Comparison of ENCODE assay signal across 21 mouse cellular contexts in genomic region chr1:181259056-181259455, GRCm38 (mm10). TPM values are rescaled to one million over a fixed set of nuclear protein-coding genes. Genes with fewer than 3 reads are reported as not detected.
DNase-seq lines count a peak whose midpoint lies in the region; ATAC-seq and TF ChIP-seq lines count a peak whose summit lies in the region.
"Had no signal": no experiment of that assay in that cellular context is flagged by ENCODE, and none has a peak within 500 bp of the region (broad histone marks: within the 10 kb centered on the region; RNA-seq: fewer than 3 reads in every experiment).

No protein-coding gene starts in this region.

- DNase-seq in forebrain, embryonic 10.5 days (ENCODE audit: extremely low spot score, low spot score): no peak
- DNase-seq in testis, postnatal 10 days (ENCODE audit: low spot score): no peak
- no peak for DNase-seq in left cerebral cortex, adult 11 months (ENCODE audit: low spot score)
- DNase-seq: adrenal gland, postnatal 10 days; cerebellum, adult 9-10 months; gastrocnemius, postnatal 36 days; kidney, postnatal 25 days; lung, postnatal 14 days; right cerebral cortex, postnatal 14 days; thymus, postnatal 25 days had no signal

- H3K36me3 ChIP-seq in forebrain, embryonic 10.5 days (replicated peaks): no peaks in the 10 kb centered on the region
- H3K36me3 ChIP-seq in forebrain, embryonic 15.5 days: no peaks in the 10 kb centered on the region
- H3K36me3 ChIP-seq in intestine, postnatal 0 days (ENCODE audit: control insufficient read depth, insufficient read depth): no peaks in the 10 kb centered on the region
- H3K36me3 ChIP-seq in intestine, embryonic 16.5 days (ENCODE audit: control insufficient read depth, insufficient read depth, low read length): no peaks in the 10 kb centered on the region
- H3K36me3 ChIP-seq in testis, adult 2 months (ENCODE audit: control insufficient read depth, insufficient read depth, low read length): no peaks in the 10 kb centered on the region
- no peaks in the 10 kb centered on the region for H3K36me3 ChIP-seq in hindbrain, embryonic 13.5 days
- H3K36me3 ChIP-seq: heart, embryonic 12.5 days; limb, embryonic 15.5 days; midbrain, embryonic 15.5 days had no signal

- WGBS in forebrain, embryonic 10.5 days: 68% methylated on average over 5 of the region's 5 CpGs
- 58% methylated on average over 5 of the region's 5 CpGs for WGBS in forebrain, embryonic 15.5 days
- 60% methylated on average over 5 of the region's 5 CpGs for WGBS in intestine, postnatal 0 days
- WGBS in intestine, embryonic 16.5 days: 58% methylated on average over 5 of the region's 5 CpGs
- 82% methylated on average over 5 of the region's 5 CpGs for WGBS in hindbrain, embryonic 13.5 days

- TF ChIP-seq CTCF in intestine, postnatal 0 days (IDR thresholded peaks at IDR 0.05; ENCODE audit: low read depth): peak; percentile 23; the same call in 1 of the 2 replicates
- no peak for TF ChIP-seq CTCF in testis, adult 2 months (IDR thresholded peaks at IDR 0.05; ENCODE audit: control insufficient read depth, insufficient read depth, insufficient replicate concordance, low read depth, low read length)

- no peak for ATAC-seq in forebrain, embryonic 15.5 days (replicated peaks)
- ATAC-seq in intestine, postnatal 0 days: no peak
- no peak for ATAC-seq in intestine, embryonic 16.5 days
- ATAC-seq in hindbrain, embryonic 13.5 days (ENCODE audit: low FRiP score): no peak
- ATAC-seq: activated CD4-positive, CD25-positive, alpha-beta regulatory T cell, adult 4 months; midbrain, embryonic 15.5 days had no signal

- H3K9me3 ChIP-seq in forebrain, embryonic 10.5 days: peaks cover 3% of the 10 kb centered on the region; the same call in 1 of the 2 replicates
- no peaks in the 10 kb centered on the region for H3K9me3 ChIP-seq in forebrain, embryonic 15.5 days
- H3K9me3 ChIP-seq in intestine, postnatal 0 days (ENCODE audit: control insufficient read depth): no peaks in the 10 kb centered on the region
- no peaks in the 10 kb centered on the region for H3K9me3 ChIP-seq in intestine, embryonic 16.5 days (ENCODE audit: control insufficient read depth, low read length)
- H3K9me3 ChIP-seq in hindbrain, embryonic 13.5 days: no peaks in the 10 kb centered on the region
- H3K9me3 ChIP-seq: limb, embryonic 15.5 days; midbrain, embryonic 15.5 days had no signal

- no peak for TF ChIP-seq POLR2A in testis, adult 2 months (IDR thresholded peaks at IDR 0.05; ENCODE audit: control insufficient read depth, low read depth, low read length)

- peaks cover 31% of the 10 kb centered on the region for H3K27me3 ChIP-seq in forebrain, embryonic 10.5 days (ENCODE audit: poor library complexity, severe bottlenecking)
- no peaks in the 10 kb centered on the region for H3K27me3 ChIP-seq in forebrain, embryonic 15.5 days
- no peaks in the 10 kb centered on the region for H3K27me3 ChIP-seq in intestine, postnatal 0 days (replicated peaks; ENCODE audit: control insufficient read depth, insufficient read depth, low read length)
- H3K27me3 ChIP-seq in intestine, embryonic 16.5 days (replicated peaks; ENCODE audit: control insufficient read depth, insufficient read depth, low read length): no peaks in the 10 kb centered on the region
- H3K27me3 ChIP-seq in testis, adult 2 months (ENCODE audit: control insufficient read depth, insufficient read depth, low read length): no peaks in the 10 kb centered on the region; the same call in 1 of the 2 replicates
- H3K27me3 ChIP-seq in hindbrain, embryonic 13.5 days: 0 out of 2 replicates have a peak, but pooled peaks cover 7% of the 10 kb centered on the region
- H3K27me3 ChIP-seq: heart, embryonic 12.5 days; midbrain, embryonic 15.5 days had no signal

- no peak overlapping the region for H3K9ac ChIP-seq in forebrain, embryonic 15.5 days (replicated peaks)
- no peak overlapping the region for H3K9ac ChIP-seq in intestine, postnatal 0 days (ENCODE audit: low read depth, low read length)
- H3K9ac ChIP-seq in intestine, embryonic 16.5 days (ENCODE audit: low read depth, low read length): no peak overlapping the region
- no peak overlapping the region for H3K9ac ChIP-seq in hindbrain, embryonic 13.5 days
- H3K9ac ChIP-seq: heart, embryonic 12.5 days; hindbrain, embryonic 14.5 days; limb, embryonic 15.5 days; midbrain, embryonic 15.5 days had no signal

- H3K27ac ChIP-seq in forebrain, embryonic 10.5 days: peak overlapping the region; percentile 79
- H3K27ac ChIP-seq in forebrain, embryonic 15.5 days (replicated peaks): no peak overlapping the region; the same call in 1 of the 2 replicates
- H3K27ac ChIP-seq in intestine, postnatal 0 days (ENCODE audit: low read depth, low read length): no peak overlapping the region
- H3K27ac ChIP-seq in intestine, embryonic 16.5 days (ENCODE audit: low read length): no peak overlapping the region
- peak overlapping the region; percentile 30; the same call in 1 of the 2 replicates for H3K27ac ChIP-seq in testis, adult 2 months (ENCODE audit: control insufficient read depth, insufficient read depth, low read depth, low read length)
- H3K27ac ChIP-seq in hindbrain, embryonic 13.5 days: no peak overlapping the region
- H3K27ac ChIP-seq: hindbrain, embryonic 14.5 days; limb, embryonic 15.5 days; midbrain, embryonic 15.5 days had no signal

- peaks cover 69% of the 10 kb centered on the region for H3K4me1 ChIP-seq in forebrain, embryonic 10.5 days
- H3K4me1 ChIP-seq in forebrain, embryonic 15.5 days: peaks cover 22% of the 10 kb centered on the region
- H3K4me1 ChIP-seq in intestine, postnatal 0 days (replicated peaks; ENCODE audit: control insufficient read depth, insufficient read depth, low read length): peaks cover 6% of the 10 kb centered on the region; the same call in 1 of the 2 replicates
- H3K4me1 ChIP-seq in intestine, embryonic 16.5 days (ENCODE audit: control insufficient read depth, insufficient read depth, low read length): peaks cover 33% of the 10 kb centered on the region
- H3K4me1 ChIP-seq in testis, adult 2 months (ENCODE audit: control insufficient read depth, insufficient read depth, low read length): peaks cover 27% of the 10 kb centered on the region
- peaks cover 19% of the 10 kb centered on the region for H3K4me1 ChIP-seq in hindbrain, embryonic 13.5 days (replicated peaks)

- H3K4me3 ChIP-seq in forebrain, embryonic 10.5 days: no peak overlapping the region
- H3K4me3 ChIP-seq in forebrain, embryonic 15.5 days: no peak overlapping the region
- H3K4me3 ChIP-seq in intestine, postnatal 0 days (ENCODE audit: low read depth, low read length): no peak overlapping the region
- H3K4me3 ChIP-seq in intestine, embryonic 16.5 days (ENCODE audit: low read length): no peak overlapping the region
- H3K4me3 ChIP-seq in testis, adult 2 months (ENCODE audit: control insufficient read depth, low read depth, low read length): no peak overlapping the region
- no peak overlapping the region for H3K4me3 ChIP-seq in hindbrain, embryonic 13.5 days
- H3K4me3 ChIP-seq: heart, embryonic 12.5 days; limb, embryonic 15.5 days; midbrain, embryonic 15.5 days; myocyte had no signal

- H3K4me2 ChIP-seq in forebrain, embryonic 15.5 days (replicated peaks): no peak overlapping the region
- no peak overlapping the region for H3K4me2 ChIP-seq in intestine, postnatal 0 days (replicated peaks; ENCODE audit: low read depth)
- H3K4me2 ChIP-seq in intestine, embryonic 16.5 days (ENCODE audit: low read depth, low read length): no peak overlapping the region
- H3K4me2 ChIP-seq in hindbrain, embryonic 13.5 days: no peak overlapping the region
- H3K4me2 ChIP-seq: heart, embryonic 12.5 days; hindbrain, embryonic 14.5 days; limb, embryonic 15.5 days; midbrain, embryonic 15.5 days had no signal

RNA-seq across cellular contexts. Expression of gene Wdr26, which starts 47.3 kb away (rescaled TPM):
- polyA plus RNA-seq in forebrain, embryonic 10.5 days (2016; fragmentation: Nextera tagmentation; extraction: Ambion mirVana): 26.3 and 28.1 TPM in 2 replicates
- 36.0 and 37.8 TPM in 2 replicates for polyA plus RNA-seq in forebrain, embryonic 15.5 days (2015; fragmentation: Nextera tagmentation; extraction: Ambion mirVana)
- 29.3 and 32.8 TPM in 2 replicates for polyA plus RNA-seq in intestine, postnatal 0 days (2015; fragmentation: Nextera tagmentation; extraction: Ambion mirVana)
- 22.4 and 25.5 TPM in 2 replicates for polyA plus RNA-seq in intestine, embryonic 16.5 days (2015; fragmentation: Nextera tagmentation; extraction: Ambion mirVana)
- polyA plus RNA-seq in testis, adult 2 months (2012; rRNA removed): 94.0 and 96.3 TPM in 2 replicates
- 45.9 and 46.0 TPM in 2 replicates for polyA plus RNA-seq in hindbrain, embryonic 13.5 days (2015; fragmentation: Nextera tagmentation; extraction: Ambion mirVana)

Comparison
In these comparisons a context has a peak if more than half of its experiments do, and no peak if none do; other contexts are left out.
1. H3K27ac ChIP-seq: peak in forebrain, embryonic 10.5 days (single experiment) and testis, adult 2 months (single experiment); none in forebrain, embryonic 15.5 days (single experiment), intestine, postnatal 0 days (single experiment), intestine, embryonic 16.5 days (single experiment) and hindbrain, embryonic 13.5 days (single experiment).